Mouse (Mus musculus): ENCODE data around the gene Ngef.
"Not testable (repeated sequence)": the region's sequence is repeated elsewhere in the genome, so short reads cannot be mapped to it uniquely, and the experiment has no call there.

Ngef gene

DNA sequence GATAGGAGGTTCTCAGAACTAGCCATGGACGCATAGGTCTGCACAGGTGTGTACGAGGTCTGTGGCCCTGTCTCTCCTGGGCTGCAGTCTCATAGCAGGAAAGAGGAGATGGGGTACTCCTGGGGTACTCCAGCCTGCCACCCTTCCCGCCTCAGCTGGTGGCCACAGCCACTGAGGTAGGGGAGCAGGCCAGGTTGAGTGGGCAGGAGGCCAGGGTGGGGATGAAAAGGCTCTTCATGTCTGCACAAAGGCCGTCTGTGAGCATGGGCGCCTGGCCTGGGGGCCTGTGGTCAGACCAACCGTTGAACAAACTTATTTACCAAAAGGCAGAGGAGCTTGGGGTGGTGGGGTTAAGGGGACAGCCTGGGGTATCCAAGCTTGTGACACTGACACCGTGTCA lies 101.8 kb downstream of the Ngef start:
- no peak for DNase-seq

GRCm38 (mm10) chr1:87469971-87470370 lies 103.7 kb downstream of the Ngef start, which contains the start of gene Snorc:
TSS of gene Snorc (plus strand) at chr1:87470271.
- DNase-seq, result not testable (repeated sequence)

DNA sequence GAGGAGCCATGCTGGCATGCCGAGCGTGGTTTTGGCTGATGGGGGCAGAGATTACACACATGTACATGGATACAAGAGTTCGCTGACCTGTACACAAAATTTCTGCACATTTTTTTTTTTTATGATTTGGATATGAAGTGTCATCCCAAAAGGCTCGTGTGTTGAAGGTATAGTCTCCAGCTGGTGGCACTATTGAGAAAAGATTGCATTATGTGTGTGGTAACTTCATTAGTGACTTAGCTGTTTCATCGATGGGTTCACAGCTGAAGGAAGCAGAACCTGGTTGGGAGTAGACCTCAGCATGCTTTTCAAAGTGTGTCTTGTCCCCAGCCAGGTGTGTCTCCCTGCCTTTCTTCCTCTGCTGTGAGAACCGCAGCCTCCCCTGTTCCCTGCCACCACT lies 105.3 kb downstream of the Ngef start:
- DNase-seq, result no peak

- no peak for DNase-seq
These were observed 106.2 kb downstream of the Ngef start for GRCm38 (mm10) chr1:87467469-87467868.

- DNase-seq, result not testable (repeated sequence)
These were observed 113.8 kb downstream of the Ngef start for GRCm38 (mm10) chr1:87459856-87460255.

DNA sequence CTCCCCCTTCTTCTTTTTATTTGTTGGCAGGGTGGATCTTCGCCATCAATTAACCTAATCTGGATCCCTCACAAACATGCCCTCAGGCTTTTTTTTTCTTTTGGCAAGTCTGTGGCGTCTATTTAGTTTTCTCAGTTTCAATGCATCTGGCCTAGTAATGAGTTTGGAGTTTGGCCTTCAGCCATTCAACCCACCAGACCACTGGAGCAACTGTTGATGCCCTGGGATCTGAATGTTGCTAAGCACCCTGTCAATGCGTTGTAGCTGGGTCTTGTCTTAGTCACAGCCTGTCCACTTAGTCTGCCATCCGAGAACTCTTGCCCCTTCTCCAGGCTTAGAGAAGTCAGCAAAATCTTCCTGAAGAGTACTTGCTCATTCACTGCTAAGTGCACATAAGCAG lies 115.6 kb downstream of the Ngef start:
- no peak for DNase-seq

GRCm38 (mm10) chr1:87456425-87456824 lies 117.2 kb downstream of the Ngef start:
- DNase-seq, result no peak

- no peak for DNase-seq
These were observed 124.2 kb downstream of the Ngef start for GRCm38 (mm10) chr1:87449432-87449831.

DNA sequence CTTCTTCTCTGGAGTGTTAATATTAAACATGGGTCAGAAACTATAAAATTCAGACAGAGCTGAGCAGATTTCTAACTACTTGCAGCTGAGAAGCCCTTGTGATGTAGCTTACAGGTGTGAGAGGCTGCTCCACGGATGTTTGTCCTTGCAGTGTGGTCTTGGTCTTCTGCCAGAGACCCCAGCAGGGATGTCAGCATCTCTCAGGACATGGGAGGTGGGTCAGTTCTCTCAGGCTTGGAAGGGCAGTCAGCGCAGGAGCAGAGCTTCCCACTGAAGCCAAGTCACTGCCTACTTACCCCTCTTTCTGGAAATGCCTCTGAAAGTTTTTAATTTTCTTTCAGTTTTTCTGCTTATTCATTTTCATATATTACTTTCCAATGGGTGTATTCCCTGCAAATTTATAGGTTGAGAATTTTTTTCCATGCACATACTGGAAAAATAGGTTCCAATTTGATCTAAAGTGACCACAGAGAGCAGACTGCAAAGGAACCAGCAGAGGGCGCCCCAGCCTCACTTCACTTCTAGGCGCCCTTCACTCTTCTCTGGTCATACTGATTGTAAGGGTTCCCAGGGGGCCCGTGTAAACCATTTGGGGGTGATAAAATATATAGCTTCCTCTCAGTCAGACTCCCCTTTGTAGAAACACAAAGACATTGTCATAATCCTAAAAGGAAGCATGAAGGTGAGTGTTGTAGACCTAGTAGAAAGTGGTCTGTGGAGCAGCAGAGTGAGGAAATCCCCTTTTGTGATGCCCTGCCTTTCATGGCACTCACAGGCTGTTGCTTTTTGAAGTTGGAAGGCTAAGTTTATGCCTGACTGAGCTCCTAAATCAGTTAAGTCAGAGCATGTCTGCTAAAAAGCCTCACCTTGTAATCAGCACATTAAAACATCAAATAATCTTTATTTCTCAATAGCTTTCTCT lies 126.2 kb downstream of the Ngef start:
- DNase-seq, result no peak

DNA sequence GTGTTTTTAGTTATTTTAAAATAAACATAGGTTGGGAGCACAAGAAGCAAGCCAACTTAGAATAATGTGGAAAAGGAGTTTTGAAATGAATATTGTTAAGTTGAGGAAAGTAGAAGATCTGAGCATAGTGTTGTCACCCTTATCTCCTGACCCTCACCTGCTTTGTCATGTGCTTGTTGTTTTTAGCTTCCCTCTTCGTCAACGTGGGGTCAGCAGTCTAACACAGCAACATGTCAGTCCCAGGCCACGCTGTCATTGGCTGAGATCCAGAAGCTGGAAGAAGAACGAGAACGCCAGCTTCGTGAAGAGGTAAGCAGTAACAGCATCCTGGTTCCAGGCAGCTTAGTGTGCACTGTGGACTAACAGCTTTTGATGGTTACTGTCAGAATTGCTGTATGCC lies 137.1 kb downstream of the Ngef start:
- DNase-seq, result no peak

DNA sequence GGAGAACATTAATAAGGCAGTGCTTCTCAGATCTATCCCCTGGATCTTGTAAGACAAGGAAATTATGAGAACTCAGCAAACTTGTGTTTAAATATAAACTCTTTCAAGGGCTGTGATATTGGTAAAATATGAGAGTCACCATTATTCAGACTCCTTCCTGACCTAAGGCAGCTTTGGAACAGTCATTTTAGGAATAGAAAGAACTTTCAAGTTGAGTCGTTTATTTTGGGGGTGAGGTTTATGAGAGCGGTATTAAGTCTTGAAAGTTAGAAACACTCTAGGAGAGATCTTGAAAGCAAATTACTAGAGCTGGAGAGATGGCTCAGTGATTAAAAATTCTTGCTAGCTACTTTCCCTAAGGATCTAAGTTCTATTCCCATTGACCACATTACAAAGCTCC lies 138.5 kb downstream of the Ngef start:
- no peak for DNase-seq

All from kidney, adult 11 months (tissue).